Mouse (Mus musculus) c-Kit-positive CD71-negative TER-119-negative erythroid progenitor cells, embryonic 14.5 days (primary cell): ENCODE results near the gene Ifi211.
"Not testable (repeated sequence)": the region's sequence is repeated elsewhere in the genome, so short reads cannot be mapped to it uniquely, and the experiment has no call there.

Experiments used
- DNase-seq: peaks from one replicate; pipeline ENCODE4 v3.0.0-alpha.2; 2013; ENCODE audit warnings: low read depth

Gene Ifi211

DNA sequence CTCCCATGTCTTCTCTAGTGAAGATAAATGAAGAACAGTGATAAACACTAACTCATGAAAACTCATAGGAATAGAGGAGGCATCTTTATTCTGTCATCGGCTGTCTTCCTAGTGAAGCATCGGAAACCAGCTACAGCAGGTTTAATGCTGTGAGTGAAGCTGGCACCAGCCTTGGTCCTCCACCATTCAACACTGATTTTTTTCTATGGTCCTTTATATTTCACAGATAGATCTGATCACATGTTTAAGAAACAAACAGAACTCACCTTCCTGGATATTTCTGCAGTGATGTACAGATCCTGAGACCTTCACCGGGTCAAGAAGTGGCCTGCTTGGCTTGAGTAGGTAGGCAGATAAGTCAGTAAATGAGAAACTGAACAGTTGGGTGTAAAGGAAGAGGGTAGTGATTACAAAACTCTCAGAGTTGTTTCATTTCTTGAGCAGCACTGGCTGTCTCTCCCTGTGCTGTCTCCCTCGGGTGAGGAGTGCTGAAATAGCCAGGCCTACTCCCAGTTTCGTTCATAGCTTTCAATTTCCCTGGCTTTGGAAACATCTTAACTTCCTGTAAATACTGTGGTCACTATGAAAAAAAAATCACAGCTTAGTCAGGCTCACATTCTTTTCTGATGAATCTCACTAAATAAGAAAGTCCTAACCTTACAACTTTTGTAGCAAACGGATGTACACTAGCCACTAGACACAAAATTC lies at the start of gene Ifi211:
Gene Ifi211, minus strand, starts transcription at position 499 of the 708 bp plus-strand sequence.
- DNase-seq = not testable (repeated sequence)

GRCm38 (mm10) chr1:173961491-173961890 lies 48.6 kb upstream of the Ifi211 start:
- not testable (repeated sequence) for DNase-seq

- DNase-seq = not testable (repeated sequence)
Measured at GRCm38 (mm10) chr1:173959998-173960397, 47.2 kb upstream of the Ifi211 start.

DNA sequence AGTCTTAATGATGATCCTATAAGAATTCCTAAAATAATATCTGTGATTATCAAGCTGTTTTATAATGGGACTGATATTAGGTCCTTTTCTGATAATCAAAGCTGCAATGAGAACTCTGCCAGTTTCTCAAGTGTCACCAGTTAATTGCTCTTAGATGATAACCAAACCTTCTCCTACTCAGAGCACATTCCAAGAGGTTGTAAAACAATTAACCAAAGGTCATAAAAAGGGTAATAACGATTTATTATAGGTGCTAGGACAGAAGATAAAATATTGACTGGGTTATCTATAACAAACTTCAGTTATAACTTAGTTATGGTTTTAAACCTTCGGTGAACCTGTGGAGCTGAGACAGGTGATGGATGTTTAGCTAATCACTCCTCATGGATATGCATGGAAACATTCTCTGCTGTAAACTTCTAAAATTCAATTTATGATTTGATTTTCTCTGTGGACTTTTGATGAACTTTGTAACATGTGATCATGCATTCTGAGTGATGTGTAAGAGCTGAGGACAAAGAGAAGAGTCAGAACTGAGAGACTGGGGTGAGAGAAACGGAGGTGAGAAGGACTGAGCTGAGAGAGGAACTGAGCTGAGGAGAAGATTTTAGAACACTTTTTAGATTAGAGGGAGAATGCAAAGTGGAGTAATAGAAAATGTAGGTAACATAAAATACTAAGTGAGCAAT lies 43.1 kb upstream of the Ifi211 start:
- not testable (repeated sequence) for DNase-seq

DNA sequence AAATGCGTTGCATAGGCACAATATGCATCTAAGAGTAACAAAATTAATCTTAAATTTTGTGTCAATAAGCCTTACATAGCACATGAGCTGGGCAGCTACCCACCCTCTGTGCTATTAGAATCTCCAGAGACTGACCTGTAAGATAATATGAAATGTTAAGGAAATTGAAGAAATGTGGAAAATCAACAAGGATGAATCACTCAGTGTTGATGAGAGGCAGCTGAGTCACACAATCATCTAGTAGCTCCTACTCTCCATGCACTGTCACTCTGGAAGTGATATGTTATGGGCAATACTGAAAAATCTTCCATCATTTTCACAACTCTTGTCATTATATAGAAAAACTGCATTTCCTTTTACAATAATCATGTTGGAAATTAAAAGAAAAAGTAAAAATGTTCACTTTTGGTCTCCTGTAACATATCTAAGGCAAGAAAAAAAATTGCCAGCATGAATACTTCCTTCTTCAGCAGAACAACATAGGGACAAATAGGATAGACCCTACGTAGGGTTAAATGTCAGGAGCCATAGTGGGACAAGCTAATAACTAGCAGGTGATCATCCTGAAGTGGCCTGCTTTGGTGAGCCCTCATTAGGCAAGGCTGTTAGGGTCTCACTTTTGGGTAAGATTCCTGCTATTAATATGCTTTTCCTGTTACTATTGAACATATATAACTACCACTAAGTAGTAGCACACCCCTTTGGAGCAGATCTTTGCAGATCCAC lies 42.4 kb upstream of the Ifi211 start:
- DNase-seq = no peak

- no peak for DNase-seq
Measured at GRCm38 (mm10) chr1:173953563-173953962, 40.7 kb upstream of the Ifi211 start.

DNA sequence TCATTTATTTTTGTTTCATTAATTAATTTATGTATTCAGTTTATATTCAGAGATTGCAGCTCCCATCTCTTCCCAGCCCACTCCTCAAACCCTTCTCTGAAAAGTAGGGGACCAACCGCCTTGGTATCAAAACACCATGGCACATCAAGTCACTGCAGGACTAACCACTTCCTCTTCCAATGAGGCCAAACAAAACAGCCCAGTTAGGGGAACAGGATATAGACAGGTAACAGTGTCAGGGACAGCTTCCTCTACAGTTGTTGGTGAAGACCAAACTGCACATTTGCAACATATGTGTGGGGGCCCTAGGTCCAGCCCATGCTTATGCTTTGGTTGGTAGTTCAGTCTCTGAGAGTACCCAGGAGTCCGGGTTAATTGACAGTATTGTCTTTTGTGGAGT lies 36.2 kb upstream of the Ifi211 start:
- DNase-seq = not testable (repeated sequence)

GRCm38 (mm10) chr1:173942780-173943066 lies 29.9 kb upstream of the Ifi211 start:
- DNase-seq = not testable (repeated sequence)

DNA sequence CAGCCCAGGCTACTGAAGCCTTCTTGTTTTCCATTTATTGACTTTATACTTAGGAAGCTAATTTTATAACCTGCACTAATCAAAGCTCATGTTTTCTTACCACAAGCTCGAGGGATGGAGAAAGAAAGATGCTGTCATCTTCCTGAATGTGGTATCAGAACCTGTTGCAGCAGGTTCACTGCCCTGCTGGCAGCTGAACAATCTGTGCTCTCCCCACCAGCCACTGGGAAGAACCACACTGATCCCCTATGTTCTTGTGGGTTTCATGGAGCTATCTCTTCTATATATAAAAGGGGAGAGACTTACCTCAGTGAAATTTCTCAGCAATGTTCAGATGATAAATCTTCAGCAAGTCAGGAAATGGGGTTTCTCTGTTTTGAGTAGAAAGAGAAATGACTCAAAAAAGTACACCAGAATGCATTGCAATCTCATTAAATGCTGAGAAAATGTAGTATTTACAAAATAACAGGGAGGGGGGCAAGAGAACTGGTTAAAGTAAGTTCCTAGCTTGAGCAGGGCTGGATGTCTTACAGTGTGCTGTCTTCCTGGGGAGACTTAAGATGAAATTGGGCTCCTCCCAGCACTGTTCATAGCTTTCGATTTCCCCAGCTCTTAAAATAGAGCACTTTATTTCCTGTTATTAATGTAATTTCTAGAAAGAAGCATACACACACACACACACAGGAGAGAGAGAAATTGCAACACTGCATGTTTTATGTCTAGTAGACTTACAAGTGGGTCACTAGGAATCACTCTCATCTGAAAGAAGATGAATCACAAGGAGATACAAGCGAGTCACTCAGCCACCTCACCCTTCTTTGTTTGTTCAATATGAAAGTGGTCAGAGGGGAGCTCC lies 29.3 kb upstream of the Ifi211 start, which contains the start of the genes Mndal and Ifi203:
Gene Mndal, minus strand, starts transcription at position 568 of the 856 bp plus-strand sequence.
Gene Ifi203, minus strand, starts transcription at position 749 of the 856 bp plus-strand sequence.
- not testable (repeated sequence) for DNase-seq

DNA sequence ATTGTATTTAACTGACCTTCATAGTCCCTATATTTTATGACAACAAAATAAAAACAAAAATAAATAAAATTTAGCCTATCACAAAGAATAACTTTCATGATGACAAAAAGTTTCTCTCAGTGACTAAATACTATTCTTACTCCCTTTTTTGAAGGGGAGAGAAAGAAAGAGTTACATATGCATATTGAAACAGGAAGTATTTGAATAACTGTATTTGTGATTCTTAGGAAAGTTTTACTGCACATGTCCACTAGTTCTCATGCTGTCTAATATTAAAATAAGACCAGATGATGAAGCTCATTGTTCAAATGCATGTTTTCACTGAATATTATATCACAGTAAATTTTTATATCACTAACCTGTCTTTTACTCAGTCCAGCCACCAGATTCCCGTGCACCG lies 28.7 kb upstream of the Ifi211 start:
- not testable (repeated sequence) for DNase-seq

- DNase-seq = not testable (repeated sequence)
Measured at GRCm38 (mm10) chr1:173919279-173919678, 6.4 kb upstream of the Ifi211 start.

- no peak for DNase-seq
Measured at GRCm38 (mm10) chr1:173914559-173914958, 1.7 kb upstream of the Ifi211 start.

- DNase-seq = peak; percentile 14
Measured at GRCm38 (mm10) chr1:173913256-173913791, 478 bp upstream of the Ifi211 start.

- no peak for DNase-seq
Measured at GRCm38 (mm10) chr1:173911808-173912464, 910 bp downstream of the Ifi211 start.

- DNase-seq = not testable (repeated sequence)
Measured at GRCm38 (mm10) chr1:173908390-173908789, 4.5 kb downstream of the Ifi211 start.

DNA sequence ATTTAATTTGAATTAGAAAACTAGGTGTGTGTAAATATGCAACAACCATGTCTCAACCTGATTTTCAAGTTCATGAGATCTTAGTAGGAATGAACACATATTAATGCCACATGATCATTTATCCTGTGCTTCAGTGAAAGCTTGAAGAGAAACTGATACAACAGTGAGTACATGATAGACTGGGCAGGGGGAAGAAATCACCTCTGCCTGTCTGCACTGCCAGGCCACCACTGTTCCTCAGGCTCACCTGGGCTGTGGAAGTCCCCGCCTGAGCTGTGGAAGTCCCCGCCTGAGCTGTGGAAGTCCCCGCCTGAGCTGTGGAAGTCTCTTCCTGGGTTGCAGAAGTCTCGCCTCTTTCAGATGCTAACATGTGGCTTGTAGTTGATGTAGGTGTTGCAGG lies 7.0 kb downstream of the Ifi211 start:
- DNase-seq = not testable (repeated sequence)

DNA sequence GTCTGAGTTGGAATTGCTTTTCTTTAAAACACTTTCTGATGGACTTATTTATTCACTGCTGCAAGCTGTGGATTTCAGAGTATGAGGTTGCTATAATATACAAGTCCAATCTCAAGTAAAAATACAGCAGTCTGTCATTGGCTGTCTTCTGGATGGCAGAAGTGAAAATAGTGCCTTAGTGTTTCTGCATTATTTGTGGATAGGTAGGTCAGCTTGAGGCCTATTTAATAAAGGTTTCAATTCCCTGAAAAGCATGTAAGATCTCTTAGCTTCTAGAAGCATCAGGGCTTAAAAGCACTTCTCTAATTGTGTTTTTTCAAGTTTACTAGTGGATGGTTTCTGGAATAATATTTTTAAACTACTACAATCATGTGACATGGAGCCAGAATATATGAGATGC lies 23.1 kb downstream of the Ifi211 start:
- DNase-seq = not testable (repeated sequence)

DNA sequence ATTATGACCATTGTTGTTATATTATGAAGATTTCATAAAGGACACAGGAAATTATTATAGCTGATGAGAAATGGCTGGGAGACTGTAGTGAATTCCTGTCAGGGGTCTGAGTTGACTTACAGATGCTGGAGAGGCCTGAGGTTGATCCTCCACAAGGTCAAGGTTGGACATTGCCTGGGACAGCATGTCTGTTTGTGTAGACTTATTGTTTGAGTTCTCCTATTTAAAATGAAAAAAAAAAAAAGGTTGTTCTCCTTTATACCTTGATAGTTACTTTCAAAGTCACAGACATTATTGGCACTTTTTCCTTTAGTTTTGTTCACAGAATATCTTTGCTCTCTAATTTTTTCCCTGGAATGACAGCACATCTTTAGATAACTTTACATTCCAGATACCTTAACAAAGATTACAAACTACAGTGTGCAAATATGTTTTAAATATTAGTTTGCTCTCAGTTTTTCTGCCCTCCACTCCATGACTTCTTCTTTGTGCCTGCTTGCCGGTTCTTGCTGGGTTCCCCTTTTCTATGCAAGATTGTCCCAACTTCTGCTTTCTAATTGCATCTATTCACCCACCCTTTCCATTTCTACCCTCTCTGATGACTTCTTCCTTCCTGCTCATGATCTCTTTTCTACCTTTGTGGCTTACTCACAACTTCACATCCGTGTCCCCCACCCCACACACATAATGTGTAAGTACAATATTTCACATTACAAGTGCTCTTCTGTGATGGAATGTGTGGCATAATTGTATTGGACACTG lies 25.6 kb downstream of the Ifi211 start:
- not testable (repeated sequence) for DNase-seq

DNA sequence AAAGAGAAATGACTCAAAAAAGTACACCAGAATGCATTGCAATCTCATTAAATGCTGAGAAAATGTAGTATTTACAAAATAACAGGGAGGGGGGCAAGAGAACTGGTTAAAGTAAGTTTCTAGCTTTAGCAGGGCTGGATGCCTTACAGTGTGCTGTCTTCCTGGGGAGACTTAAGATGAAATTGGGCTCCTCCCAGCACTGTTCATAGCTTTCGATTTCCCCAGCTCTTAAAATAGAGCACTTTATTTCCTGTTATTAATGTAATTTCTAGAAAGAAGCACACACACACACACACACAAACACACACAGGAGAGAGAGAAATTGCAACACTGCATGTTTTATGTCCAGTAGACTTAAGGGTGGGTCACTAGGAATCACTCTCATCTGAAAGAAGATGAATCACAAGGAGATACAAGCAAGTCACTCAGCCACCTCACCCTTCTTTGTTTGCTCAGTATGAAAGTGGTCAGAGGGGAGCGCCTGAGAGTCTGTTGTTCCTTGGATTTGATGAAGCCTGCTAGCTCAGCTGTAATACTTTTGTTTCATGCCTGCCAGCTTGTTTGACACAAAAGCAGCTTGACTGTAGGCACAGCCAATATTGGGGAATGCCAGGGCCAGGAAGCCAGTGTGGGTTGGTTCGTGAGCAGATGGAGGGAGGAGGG lies 32.7 kb downstream of the Ifi211 start:
- not testable (repeated sequence) for DNase-seq
